Mouse (Mus musculus) MEL (cell line): ENCODE results near the gene Ifit1bl2.

Experiments
- EP300 ChIP-seq, 2 experiments: IDR thresholded peaks; 2 replicates each; pipeline ENCODE4 v1.6.1; 2011; ENCODE audit warnings: improper control_type of control experiment in 2 of 2, low read length in 2 of 2, low read depth in 1 of 2, mild to moderate bottlenecking in 1 of 2
- GATA1 ChIP-seq: IDR thresholded peaks from 2 replicates; pipeline ENCODE4 v1.6.1; 2011; ENCODE audit warnings: low read depth, low read length, improper control_type of control experiment
- JUND ChIP-seq: IDR thresholded peaks from 2 replicates; pipeline ENCODE4 v1.6.1; 2011; ENCODE audit warnings: low read depth, mild to moderate bottlenecking, improper control_type of control experiment, low read length
- TCF12 ChIP-seq: IDR thresholded peaks from 2 replicates; pipeline ENCODE4 v1.6.1; 2014; ENCODE audit warnings: low read depth, mild to moderate bottlenecking, inconsistent platforms, low read length, improper control_type of control experiment, moderate library complexity
- ZC3H11A ChIP-seq: IDR thresholded peaks from 2 replicates; pipeline ENCODE4 v1.6.1; 2012; ENCODE audit warnings: low read depth, mild to moderate bottlenecking, inconsistent platforms, low read length, improper control_type of control experiment
- ZNF384 ChIP-seq: IDR thresholded peaks from 2 replicates; pipeline ENCODE4 v1.6.1; 2012; ENCODE audit warnings: low read depth, mild to moderate bottlenecking, inconsistent platforms, low read length, improper control_type of control experiment

- TF ChIP-seq GATA1 (no peak), ZC3H11A (no peak), ZNF384 (no peak), TCF12 (no peak), JUND (no peak), EP300 (IDR thresholded peaks at IDR 0.05; ENCODE audit: low read depth in 1 of 2, low read length in 2 of 2) (no peak)
Observed at GRCm38 (mm10) chr19:34640623-34641022, at the start of gene Ifit1bl2, which contains the start of gene Ifit1.
